Mouse (Mus musculus) lung, postnatal 0 days (tissue): ENCODE measurements around the gene Ccdc174. TPM values are rescaled to one million over a fixed set of nuclear protein-coding genes. Genes with fewer than 3 reads are reported as not detected.

Source experiments
- ATAC-seq: fragments of 200-750 bp; cut with Nextera tagmentation; 2 replicates; pipeline ENCODE4 v1.8.0; 2017; ENCODE audit warnings: moderate library complexity
- DNase-seq: peaks from one replicate; pipeline ENCODE4 v3.0.0-alpha.2; 2016; ENCODE audit warnings: low spot score
- H3K27ac ChIP-seq: fragments of 300-500 bp; sonication (generic); 2 replicates; pipeline ENCODE4 v1.5.1; 2014; ENCODE audit warnings: antibody characterized with exemption, mild to moderate bottlenecking, low read length, mixed read lengths
- H3K27me3 ChIP-seq: fragments of 300-500 bp; sonication (generic); replicated peaks from 2 replicates; pipeline ENCODE4 v1.6.1; 2014; ENCODE audit warnings: low read length, mixed read lengths; ENCODE audit not compliant: insufficient read depth
- H3K36me3 ChIP-seq: fragments of 300-500 bp; sonication (generic); 2 replicates; pipeline ENCODE4 v1.6.1; 2014; ENCODE audit warnings: low read length, mixed read lengths; ENCODE audit not compliant: insufficient read depth
- H3K4me1 ChIP-seq: fragments of 300-500 bp; sonication (generic); 2 replicates; pipeline ENCODE4 v1.6.1; 2014; ENCODE audit warnings: antibody characterized with exemption, low read depth, low read length, mixed read lengths; ENCODE audit not compliant: insufficient read depth
- H3K4me2 ChIP-seq: fragments of 300-500 bp; sonication (generic); replicated peaks from 2 replicates; pipeline ENCODE4 v1.6.1; 2014; ENCODE audit warnings: low read depth, mild to moderate bottlenecking, low read length, moderate library complexity, mixed read lengths
- H3K4me3 ChIP-seq: fragments of 300-500 bp; sonication (generic); 2 replicates; pipeline ENCODE4 v1.5.1; 2014; ENCODE audit warnings: low read depth, low read length
- H3K9ac ChIP-seq: fragments of 300-500 bp; sonication (generic); replicated peaks from 2 replicates; pipeline ENCODE4 v1.6.1; 2014; ENCODE audit warnings: low read depth, mild to moderate bottlenecking
- H3K9me3 ChIP-seq: fragments of 300-500 bp; sonication (generic); 2 replicates; pipeline ENCODE4 v1.6.1; 2016; ENCODE audit warnings: low read length, mixed read lengths
- CTCF ChIP-seq: IDR thresholded peaks from 2 replicates; pipeline ENCODE4 v1.5.1; 2016; ENCODE audit warnings: antibody characterized with exemption, mild to moderate bottlenecking
- EP300 ChIP-seq: IDR thresholded peaks from 2 replicates; pipeline ENCODE4 v1.6.1; 2016; ENCODE audit warnings: antibody characterized with exemption, mild to moderate bottlenecking, control low read depth
- WGBS: fragments of 180-500 bp; shearing (Covaris S2); extraction: QIAGEN DNeasy Blood & Tissue Kit; methylation state at CpG from one replicate; pipeline ENCODE4 v1.1.7; 2014; 5-methylcytosine and 5-hydroxymethylcytosine counted together
- polyA plus RNA-seq: library from polyadenylated mRNA; unstranded; fragments of >200 nt; fragmentation: Nextera tagmentation; extraction: Ambion mirVana; gene quantifications from 2 replicates; pipeline ENCODE4 v1.2.1, GENCODE M21; 2015

Gene Ccdc174
- polyA plus RNA-seq: 32.2 and 32.7 TPM in 2 replicates

DNA sequence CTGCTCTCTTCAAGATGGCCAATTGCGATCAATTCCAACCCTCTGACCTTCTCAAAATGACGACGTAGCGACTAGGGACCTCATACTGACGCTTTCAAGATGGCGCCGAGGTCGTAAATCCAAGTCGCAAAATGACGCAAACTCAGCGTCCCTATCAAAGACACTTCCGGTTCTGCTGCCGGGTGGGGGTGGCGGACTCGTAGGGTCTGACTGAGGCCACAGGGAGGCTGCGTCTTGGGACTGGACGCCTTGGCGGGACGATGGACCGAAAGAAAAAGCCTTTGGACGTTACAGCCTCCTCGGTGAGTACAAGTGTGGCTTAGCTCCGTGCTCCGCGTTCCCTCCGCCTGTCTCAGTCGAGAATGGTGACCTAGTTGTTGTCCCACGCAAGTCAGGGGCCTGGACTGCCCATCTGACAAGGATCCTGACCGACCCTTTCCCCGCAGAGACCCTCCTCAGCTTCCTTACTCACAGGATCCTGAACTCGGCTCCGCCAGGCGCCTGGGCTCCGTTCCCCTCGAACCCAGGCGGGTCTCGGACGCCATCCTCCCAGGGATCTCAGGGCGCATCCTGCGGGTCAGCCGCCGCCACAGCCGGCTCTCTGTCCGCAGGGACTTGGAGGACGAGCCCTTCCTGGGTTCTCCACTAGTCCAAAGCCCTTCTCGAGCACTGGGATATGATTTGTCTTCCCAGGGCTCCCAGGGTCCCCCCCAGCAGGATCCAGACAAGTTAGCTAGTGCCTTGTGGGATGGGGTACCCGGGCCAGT is at the start of gene Ccdc174:
Gene Ccdc174, plus strand, starts transcription at position 169 of the 767 bp plus-strand sequence.
- Histone ChIP-seq H3K4me2 (peak within 1 kb of the TSS; percentile 81), H3K27me3 (no peaks in the 10 kb centered on the region), H3K9ac (peak within 1 kb of the TSS; percentile 85), H3K36me3 (peaks cover 10% of the 10 kb centered on the region; the same call in 1 of the 2 replicates), H3K4me1 (no peaks in the 10 kb centered on the region), H3K27ac (peak within 1 kb of the TSS; percentile 68), H3K9me3 (no peaks in the 10 kb centered on the region), H3K4me3 (peak within 1 kb of the TSS; percentile 94)
- WGBS: under 1% methylated on average over 47 of the region's 47 CpGs
- ATAC-seq (peak; percentile 96), DNase-seq (peak; percentile 99)
- TF ChIP-seq CTCF (peak; percentile 20; the same call in 1 of the 2 replicates), EP300 (no peak)

GRCm38 (mm10) chr6:91832863-91833440 is 44.9 kb upstream of the Ccdc174 start:
- H3K4me1 ChIP-seq: no peaks in the 10 kb centered on the region
- DNase-seq (no peak), ATAC-seq (no peak)
- H3K9ac ChIP-seq: no peak overlapping the region
- no peaks in the 10 kb centered on the region for H3K36me3 ChIP-seq
- no peak overlapping the region for H3K27ac ChIP-seq
- no peaks in the 10 kb centered on the region for H3K27me3 ChIP-seq
- no peak for TF ChIP-seq CTCF
- WGBS: 53% methylated on average over 3 of the region's 3 CpGs
- H3K9me3 ChIP-seq: no peaks in the 10 kb centered on the region
- no peak overlapping the region for H3K4me3 ChIP-seq
- H3K4me2 ChIP-seq: no peak overlapping the region

- WGBS: 13% methylated on average over 23 of the region's 23 CpGs
- no peak overlapping the region for H3K4me2 ChIP-seq
- H3K9me3 ChIP-seq: no peaks in the 10 kb centered on the region
- TF ChIP-seq CTCF: no peak
- no peak for TF ChIP-seq EP300
- H3K27me3 ChIP-seq: peaks cover 27% of the 10 kb centered on the region
- H3K36me3 ChIP-seq: no peaks in the 10 kb centered on the region
- no peak overlapping the region for H3K9ac ChIP-seq
- H3K27ac ChIP-seq: no peak overlapping the region
- H3K4me3 ChIP-seq: no peak overlapping the region
- peak; percentile 17; the same call in 1 of the 2 replicates for ATAC-seq
- peak; percentile 59 for DNase-seq
- H3K4me1 ChIP-seq: no peaks in the 10 kb centered on the region
Measured at GRCm38 (mm10) chr6:91839010-91839871, 38.6 kb upstream of the Ccdc174 start.

- H3K27me3 ChIP-seq: peaks cover 35% of the 10 kb centered on the region
- H3K27ac ChIP-seq: no peak overlapping the region
Measured at GRCm38 (mm10) chr6:91842897-91843627, 34.8 kb upstream of the Ccdc174 start.

DNA sequence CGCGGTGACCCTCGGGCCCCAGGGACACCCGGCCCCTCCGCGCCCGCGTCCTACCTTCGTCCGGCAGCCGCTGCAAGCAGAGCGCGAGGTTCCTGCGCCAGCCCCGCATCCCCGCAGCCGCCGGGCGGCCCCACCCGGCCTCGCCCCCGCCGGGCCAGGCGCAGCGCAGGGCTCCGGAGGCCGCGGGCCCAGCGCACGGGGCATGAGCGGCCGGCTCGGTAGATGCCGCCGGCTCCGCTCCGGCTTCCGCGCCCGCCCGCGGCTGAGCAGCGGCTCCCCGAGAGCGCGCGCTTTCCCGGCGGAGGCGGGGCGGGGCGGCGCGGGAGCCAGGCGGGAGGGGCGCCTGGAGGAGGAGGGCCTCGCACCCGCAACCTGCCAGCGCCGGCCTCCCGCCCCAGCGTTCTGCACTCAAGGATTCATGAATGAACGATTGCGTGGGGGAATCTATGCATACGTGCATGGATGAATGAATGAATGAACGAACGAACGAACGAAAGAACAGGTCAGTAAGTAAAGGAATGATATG is 34.2 kb upstream of the Ccdc174 start:
- Histone ChIP-seq H3K27me3 (peaks cover 35% of the 10 kb centered on the region), H3K9ac (no peak overlapping the region), H3K4me1 (no peaks in the 10 kb centered on the region), H3K4me2 (peak overlapping the region; percentile 48), H3K27ac (no peak overlapping the region), H3K9me3 (no peaks in the 10 kb centered on the region), H3K36me3 (no peaks in the 10 kb centered on the region), H3K4me3 (peak overlapping the region; percentile 21)
- ATAC-seq (no peak), DNase-seq (no peak)
- TF ChIP-seq EP300 (no peak), CTCF (no peak)
- 6% methylated on average over 44 of the region's 69 CpGs for WGBS

More at GRCm38 (mm10) chr6:91842897-91843627, 34.8 kb upstream of the Ccdc174 start:
- no peak overlapping the region for H3K9ac ChIP-seq
- no peaks in the 10 kb centered on the region for H3K9me3 ChIP-seq
- 5% methylated on average over 27 of the region's 46 CpGs for WGBS
- no peaks in the 10 kb centered on the region for H3K36me3 ChIP-seq
- H3K4me1 ChIP-seq: no peaks in the 10 kb centered on the region
- no peak for ATAC-seq
- no peak for DNase-seq
- peak overlapping the region; percentile 48 for H3K4me2 ChIP-seq
- TF ChIP-seq CTCF (no peak), EP300 (no peak)
- H3K4me3 ChIP-seq: peak overlapping the region; percentile 21
